Mouse (Mus musculus): Measurements from ENCODE around the gene Arhgap28. TPM values are rescaled to one million over a fixed set of nuclear protein-coding genes. Genes with fewer than 3 reads are reported as not detected.

The Arhgap28 gene
- polyA plus RNA-seq, 1 experiment from 2014 or later: 15.7 TPM

GRCm38 (mm10) chr17:68024327-68024726, 20.4 kb upstream of the Arhgap28 start:
- H3K4me3 ChIP-seq (ENCODE audit: control insufficient read depth in 1 of 2, insufficient read depth in 1 of 2, low read depth in 1 of 2, low read length in 2 of 2): no peak overlapping the region
- no peaks in the 10 kb centered on the region for H3K27me3 ChIP-seq (ENCODE audit: control insufficient read depth, insufficient read depth, low read length)
- ATAC-seq (ENCODE audit: insufficient number of reproducible peaks, insufficient read depth, low FRiP score, low read depth): no peak
- H3K4me2 ChIP-seq (ENCODE audit: low read length): no peak overlapping the region
- no peak overlapping the region for H3K27ac ChIP-seq (replicated peaks in 1 of 2; ENCODE audit: control insufficient read depth in 1 of 2, insufficient read depth in 1 of 2, low read depth in 2 of 2, low read length in 2 of 2)
- no peaks in the 10 kb centered on the region for H3K4me1 ChIP-seq (ENCODE audit: control insufficient read depth in 2 of 2, insufficient read depth in 2 of 2, low read length in 2 of 2)
- no peak overlapping the region for H3K9ac ChIP-seq (ENCODE audit: low read length)
- no peaks in the 10 kb centered on the region for H3K36me3 ChIP-seq (ENCODE audit: control insufficient read depth, insufficient read depth, low read length)
- no peaks in the 10 kb centered on the region for H3K9me3 ChIP-seq (ENCODE audit: control insufficient read depth, low read length)
- WGBS: 73% methylated on average over 7 of the region's 7 CpGs

GRCm38 (mm10) chr17:68019466-68020065, 15.6 kb upstream of the Arhgap28 start:
- Histone ChIP-seq H3K27ac (replicated peaks in 1 of 2; ENCODE audit: control insufficient read depth in 1 of 2, insufficient read depth in 1 of 2, low read depth in 2 of 2, low read length in 2 of 2) (no peak overlapping the region), H3K9me3 (ENCODE audit: control insufficient read depth, low read length) (no peaks in the 10 kb centered on the region), H3K4me3 (ENCODE audit: control insufficient read depth in 1 of 2, insufficient read depth in 1 of 2, low read depth in 1 of 2, low read length in 2 of 2) (no peak overlapping the region), H3K27me3 (ENCODE audit: control insufficient read depth, insufficient read depth, low read length) (no peaks in the 10 kb centered on the region), H3K4me2 (ENCODE audit: low read length) (no peak overlapping the region), H3K9ac (ENCODE audit: low read length) (no peak overlapping the region), H3K4me1 (ENCODE audit: control insufficient read depth in 2 of 2, insufficient read depth in 2 of 2, low read length in 2 of 2) (peaks cover 0 to 3% of the 10 kb centered on the region in 2 experiments; a peak in 1 of 4 replicates), H3K36me3 (ENCODE audit: control insufficient read depth, insufficient read depth, low read length) (no peaks in the 10 kb centered on the region)
- ATAC-seq (ENCODE audit: insufficient number of reproducible peaks, insufficient read depth, low FRiP score, low read depth): no peak
- 64% methylated on average over 15 of the region's 15 CpGs for WGBS

GRCm38 (mm10) chr17:68017095-68017494, 13.2 kb upstream of the Arhgap28 start:
- Histone ChIP-seq H3K9ac (ENCODE audit: low read length) (no peak overlapping the region), H3K27ac (replicated peaks in 1 of 2; ENCODE audit: control insufficient read depth in 1 of 2, insufficient read depth in 1 of 2, low read depth in 2 of 2, low read length in 2 of 2) (no peak overlapping the region), H3K4me1 (ENCODE audit: control insufficient read depth in 2 of 2, insufficient read depth in 2 of 2, low read length in 2 of 2) (peaks cover 0 to 3% of the 10 kb centered on the region in 2 experiments; a peak in 1 of 4 replicates), H3K4me2 (ENCODE audit: low read length) (no peak overlapping the region), H3K4me3 (ENCODE audit: control insufficient read depth in 1 of 2, insufficient read depth in 1 of 2, low read depth in 1 of 2, low read length in 2 of 2) (no peak overlapping the region), H3K36me3 (ENCODE audit: control insufficient read depth, insufficient read depth, low read length) (no peaks in the 10 kb centered on the region), H3K27me3 (ENCODE audit: control insufficient read depth, insufficient read depth, low read length) (no peaks in the 10 kb centered on the region), H3K9me3 (ENCODE audit: control insufficient read depth, low read length) (no peaks in the 10 kb centered on the region)
- 37% methylated on average over 3 of the region's 3 CpGs for WGBS
- no peak for ATAC-seq (ENCODE audit: insufficient number of reproducible peaks, insufficient read depth, low FRiP score, low read depth)

- Histone ChIP-seq H3K27me3 (ENCODE audit: control insufficient read depth, insufficient read depth, low read length) (no peaks in the 10 kb centered on the region), H3K4me1 (ENCODE audit: control insufficient read depth in 2 of 2, insufficient read depth in 2 of 2, low read length in 2 of 2) (no peaks in the 10 kb centered on the region), H3K4me2 (ENCODE audit: low read length) (no peak overlapping the region), H3K36me3 (ENCODE audit: control insufficient read depth, insufficient read depth, low read length) (no peaks in the 10 kb centered on the region), H3K9ac (ENCODE audit: low read length) (no peak overlapping the region), H3K27ac (replicated peaks in 1 of 2; ENCODE audit: control insufficient read depth in 1 of 2, insufficient read depth in 1 of 2, low read depth in 2 of 2, low read length in 2 of 2) (no peak overlapping the region), H3K9me3 (ENCODE audit: control insufficient read depth, low read length) (no peaks in the 10 kb centered on the region; the same call in 1 of the 2 replicates), H3K4me3 (ENCODE audit: control insufficient read depth in 1 of 2, insufficient read depth in 1 of 2, low read depth in 1 of 2, low read length in 2 of 2) (no peak overlapping the region)
- 74% methylated on average over 5 of the region's 5 CpGs for WGBS
- no peak for ATAC-seq (ENCODE audit: insufficient number of reproducible peaks, insufficient read depth, low FRiP score, low read depth)
Observed at GRCm38 (mm10) chr17:68011606-68012005, 7.7 kb upstream of the Arhgap28 start.

- Histone ChIP-seq H3K4me1 (ENCODE audit: control insufficient read depth in 2 of 2, insufficient read depth in 2 of 2, low read length in 2 of 2) (peaks cover under 1 to 3% of the 10 kb centered on the region in 2 experiments; a peak in 3 of 4 replicates), H3K9ac (ENCODE audit: low read length) (no peak overlapping the region), H3K9me3 (ENCODE audit: control insufficient read depth, low read length) (no peaks in the 10 kb centered on the region; the same call in 1 of the 2 replicates), H3K27me3 (ENCODE audit: control insufficient read depth, insufficient read depth, low read length) (no peaks in the 10 kb centered on the region), H3K27ac (replicated peaks in 1 of 2; ENCODE audit: control insufficient read depth in 1 of 2, insufficient read depth in 1 of 2, low read depth in 2 of 2, low read length in 2 of 2) (no peak overlapping the region), H3K4me2 (ENCODE audit: low read length) (no peak overlapping the region), H3K36me3 (ENCODE audit: control insufficient read depth, insufficient read depth, low read length) (no peaks in the 10 kb centered on the region), H3K4me3 (ENCODE audit: control insufficient read depth in 1 of 2, insufficient read depth in 1 of 2, low read depth in 1 of 2, low read length in 2 of 2) (no peak overlapping the region)
- ATAC-seq (ENCODE audit: insufficient number of reproducible peaks, insufficient read depth, low FRiP score, low read depth): no peak
- 86% methylated on average over 5 of the region's 5 CpGs for WGBS
Observed at GRCm38 (mm10) chr17:68010041-68010440, 6.1 kb upstream of the Arhgap28 start.

GRCm38 (mm10) chr17:68004581-68005330, 836 bp upstream of the Arhgap28 start:
- WGBS: 4% methylated on average over 10 of the region's 10 CpGs
- Histone ChIP-seq H3K4me2 (ENCODE audit: low read length) (peak overlapping the region; percentile 81), H3K36me3 (ENCODE audit: control insufficient read depth, insufficient read depth, low read length) (no peaks in the 10 kb centered on the region), H3K27me3 (ENCODE audit: control insufficient read depth, insufficient read depth, low read length) (no peaks in the 10 kb centered on the region), H3K27ac (replicated peaks in 1 of 2; ENCODE audit: control insufficient read depth in 1 of 2, insufficient read depth in 1 of 2, low read depth in 2 of 2, low read length in 2 of 2) (peak overlapping the region; percentile 87 to 91), H3K9me3 (ENCODE audit: control insufficient read depth, low read length) (no peaks in the 10 kb centered on the region; the same call in 1 of the 2 replicates), H3K4me1 (ENCODE audit: control insufficient read depth in 2 of 2, insufficient read depth in 2 of 2, low read length in 2 of 2) (peaks cover 3 to 7% of the 10 kb centered on the region in 2 experiments), H3K4me3 (ENCODE audit: control insufficient read depth in 1 of 2, insufficient read depth in 1 of 2, low read depth in 1 of 2, low read length in 2 of 2) (peak overlapping the region; percentile 73 to 80), H3K9ac (ENCODE audit: low read length) (peak overlapping the region; percentile 83)
- ATAC-seq (ENCODE audit: insufficient number of reproducible peaks, insufficient read depth, low FRiP score, low read depth): peak; percentile 48; the same call in 1 of the 2 replicates

- Histone ChIP-seq H3K9me3 (ENCODE audit: control insufficient read depth, low read length) (no peaks in the 10 kb centered on the region), H3K4me3 (ENCODE audit: control insufficient read depth in 1 of 2, insufficient read depth in 1 of 2, low read depth in 1 of 2, low read length in 2 of 2) (peak overlapping the region; percentile 43 to 73), H3K9ac (ENCODE audit: low read length) (peak overlapping the region; percentile 83), H3K27me3 (ENCODE audit: control insufficient read depth, insufficient read depth, low read length) (no peaks in the 10 kb centered on the region), H3K4me1 (ENCODE audit: control insufficient read depth in 2 of 2, insufficient read depth in 2 of 2, low read length in 2 of 2) (peaks cover 3 to 7% of the 10 kb centered on the region in 2 experiments), H3K36me3 (ENCODE audit: control insufficient read depth, insufficient read depth, low read length) (no peaks in the 10 kb centered on the region), H3K4me2 (ENCODE audit: low read length) (peak overlapping the region; percentile 81), H3K27ac (replicated peaks in 1 of 2; ENCODE audit: control insufficient read depth in 1 of 2, insufficient read depth in 1 of 2, low read depth in 2 of 2, low read length in 2 of 2) (peak overlapping the region in 1 of 2 experiments; percentile 91; a peak in 2 of 4 replicates)
- WGBS: 34% methylated on average over 17 of the region's 17 CpGs
- no peak for ATAC-seq (ENCODE audit: insufficient number of reproducible peaks, insufficient read depth, low FRiP score, low read depth)
Observed at GRCm38 (mm10) chr17:68002608-68003595, 1.0 kb downstream of the Arhgap28 start.
